Mouse (Mus musculus) midbrain, embryonic 12.5 days (tissue): ENCODE measurements around the gene Gimap4. TPM values are rescaled to one million over a fixed set of nuclear protein-coding genes. Genes with fewer than 3 reads are reported as not detected.
"Not testable (repeated sequence)": the region's sequence is repeated elsewhere in the genome, so short reads cannot be mapped to it uniquely, and the experiment has no call there.

Source experiments
- ATAC-seq: fragments of 200-750 bp; cut with Nextera tagmentation; 2 replicates; pipeline ENCODE4 v1.8.0; 2017; ENCODE audit warnings: low read depth, moderate TSS enrichment, moderate library complexity; ENCODE audit not compliant: low FRiP score
- H3K27ac ChIP-seq: fragments of 300-500 bp; sonication (generic); replicated peaks from 2 replicates; pipeline ENCODE4 v1.5.1; 2016; ENCODE audit warnings: mild to moderate bottlenecking
- H3K27me3 ChIP-seq: fragments of 300-500 bp; sonication (generic); 2 replicates; pipeline ENCODE4 v1.6.1; 2016; ENCODE audit warnings: mild to moderate bottlenecking
- H3K36me3 ChIP-seq: fragments of 300-500 bp; sonication (generic); 2 replicates; pipeline ENCODE4 v1.6.1; 2016
- H3K4me1 ChIP-seq: fragments of 300-500 bp; sonication (generic); 2 replicates; pipeline ENCODE4 v1.6.1; 2016
- H3K4me2 ChIP-seq: fragments of 300-500 bp; sonication (generic); replicated peaks from 2 replicates; pipeline ENCODE4 v1.6.1; 2016; ENCODE audit warnings: mild to moderate bottlenecking, moderate library complexity
- H3K4me3 ChIP-seq: fragments of 300-500 bp; sonication (generic); 2 replicates; pipeline ENCODE4 v1.5.1; 2016; ENCODE audit warnings: mild to moderate bottlenecking
- H3K9ac ChIP-seq: fragments of 300-500 bp; sonication (generic); replicated peaks from 2 replicates; pipeline ENCODE4 v1.6.1; 2016; ENCODE audit warnings: mild to moderate bottlenecking, moderate library complexity
- H3K9me3 ChIP-seq: fragments of 300-500 bp; sonication (generic); 2 replicates; pipeline ENCODE4 v1.6.1; 2016; ENCODE audit warnings: mild to moderate bottlenecking
- WGBS: fragments of 180-500 bp; shearing (Covaris S2); methylation state at CpG from one replicate; pipeline ENCODE4 v1.1.7; 2016; 5-methylcytosine and 5-hydroxymethylcytosine counted together
- polyA plus RNA-seq: library from polyadenylated mRNA; unstranded; fragments of >200 nt; fragmentation: Nextera tagmentation; extraction: Ambion mirVana; gene quantifications from 2 replicates; pipeline ENCODE4 v1.2.1, GENCODE M21; 2016

The Gimap4 gene
- polyA plus RNA-seq, 1 experiment from 2014 or later = 2.3 TPM

GRCm38 (mm10) chr6:48677492-48678345, 6.6 kb upstream of the Gimap4 start:
- Histone ChIP-seq H3K27ac (no peak overlapping the region), H3K36me3 (no peaks in the 10 kb centered on the region), H3K4me3 (no peak overlapping the region), H3K9me3 (no peaks in the 10 kb centered on the region), H3K4me1 (peaks cover 7% of the 10 kb centered on the region; the same call in 1 of the 2 replicates), H3K4me2 (no peak overlapping the region), H3K9ac (no peak overlapping the region), H3K27me3 (no peaks in the 10 kb centered on the region)
- WGBS = 93% methylated on average over 17 of the region's 17 CpGs
- no peak for ATAC-seq

- Histone ChIP-seq H3K4me1 (peaks cover 7% of the 10 kb centered on the region; the same call in 1 of the 2 replicates), H3K4me3 (no peak overlapping the region), H3K27me3 (no peaks in the 10 kb centered on the region), H3K36me3 (no peaks in the 10 kb centered on the region), H3K9me3 (no peaks in the 10 kb centered on the region), H3K27ac (no peak overlapping the region), H3K9ac (no peak overlapping the region), H3K4me2 (no peak overlapping the region)
- WGBS = 92% methylated on average over 4 of the region's 4 CpGs
- no peak for ATAC-seq
Observed at GRCm38 (mm10) chr6:48678391-48678790, 6.0 kb upstream of the Gimap4 start.

- Histone ChIP-seq H3K9ac (no peak overlapping the region), H3K27ac (no peak overlapping the region), H3K4me2 (no peak overlapping the region), H3K9me3 (no peaks in the 10 kb centered on the region), H3K27me3 (no peaks in the 10 kb centered on the region), H3K4me1 (peaks cover 7% of the 10 kb centered on the region; the same call in 1 of the 2 replicates), H3K36me3 (no peaks in the 10 kb centered on the region), H3K4me3 (no peak overlapping the region)
- ATAC-seq = no peak
- 86% methylated on average over 6 of the region's 6 CpGs for WGBS
Observed at GRCm38 (mm10) chr6:48679701-48680100, 4.6 kb upstream of the Gimap4 start.

GRCm38 (mm10) chr6:48680421-48680820, 3.9 kb upstream of the Gimap4 start:
- H3K4me2 ChIP-seq = no peak overlapping the region
- H3K9me3 ChIP-seq = no peaks in the 10 kb centered on the region
- peaks cover 7% of the 10 kb centered on the region; the same call in 1 of the 2 replicates for H3K4me1 ChIP-seq
- no peak overlapping the region for H3K9ac ChIP-seq
- H3K27ac ChIP-seq = no peak overlapping the region
- WGBS = 81% methylated on average over 5 of the region's 5 CpGs
- no peaks in the 10 kb centered on the region for H3K36me3 ChIP-seq
- no peak overlapping the region for H3K4me3 ChIP-seq
- no peak for ATAC-seq
- H3K27me3 ChIP-seq = no peaks in the 10 kb centered on the region

- 83% methylated on average over 3 of the region's 3 CpGs for WGBS
- Histone ChIP-seq H3K27me3 (no peaks in the 10 kb centered on the region), H3K4me1 (no peaks in the 10 kb centered on the region), H3K4me2 (no peak overlapping the region), H3K4me3 (no peak overlapping the region), H3K27ac (no peak overlapping the region), H3K36me3 (no peaks in the 10 kb centered on the region), H3K9me3 (no peaks in the 10 kb centered on the region), H3K9ac (no peak overlapping the region)
- ATAC-seq = no peak
Observed at GRCm38 (mm10) chr6:48681472-48682090, 2.8 kb upstream of the Gimap4 start.

GRCm38 (mm10) chr6:48682271-48682670, 2.1 kb upstream of the Gimap4 start:
- Histone ChIP-seq H3K4me2 (no peak overlapping the region), H3K27ac (no peak overlapping the region), H3K9me3 (no peaks in the 10 kb centered on the region), H3K9ac (no peak overlapping the region), H3K36me3 (no peaks in the 10 kb centered on the region), H3K4me3 (no peak overlapping the region), H3K27me3 (no peaks in the 10 kb centered on the region), H3K4me1 (no peaks in the 10 kb centered on the region)
- no peak for ATAC-seq
- WGBS = 81% methylated on average over 4 of the region's 4 CpGs

GRCm38 (mm10) chr6:48683263-48683821, 1.0 kb upstream of the Gimap4 start:
- not testable (repeated sequence) for H3K9me3 ChIP-seq, H3K36me3 ChIP-seq, H3K4me3 ChIP-seq, H3K4me2 ChIP-seq, H3K9ac ChIP-seq, H3K4me1 ChIP-seq, H3K27ac ChIP-seq, ATAC-seq, H3K27me3 ChIP-seq
- WGBS = 87% methylated on average over 3 of the region's 4 CpGs

GRCm38 (mm10) chr6:48684806-48685205, 457 bp downstream of the Gimap4 start:
- no peak overlapping the region for H3K27ac ChIP-seq
- H3K4me3 ChIP-seq = no peak overlapping the region
- 52% methylated on average over 4 of the region's 4 CpGs for WGBS
- H3K36me3 ChIP-seq = no peaks in the 10 kb centered on the region
- no peaks in the 10 kb centered on the region for H3K4me1 ChIP-seq
- H3K9me3 ChIP-seq = no peaks in the 10 kb centered on the region
- no peaks in the 10 kb centered on the region for H3K27me3 ChIP-seq
- H3K4me2 ChIP-seq = no peak overlapping the region
- no peak overlapping the region for H3K9ac ChIP-seq
- ATAC-seq = no peak

GRCm38 (mm10) chr6:48685251-48685650, 902 bp downstream of the Gimap4 start:
- Histone ChIP-seq H3K4me1 (no peaks in the 10 kb centered on the region), H3K9ac (no peak overlapping the region), H3K4me3 (no peak overlapping the region), H3K27me3 (no peaks in the 10 kb centered on the region), H3K4me2 (no peak overlapping the region), H3K36me3 (no peaks in the 10 kb centered on the region), H3K27ac (no peak overlapping the region), H3K9me3 (no peaks in the 10 kb centered on the region)
- 74% methylated on average over 2 of the region's 2 CpGs for whole genome bisulfite sequencing
- ATAC-seq = no peak

GRCm38 (mm10) chr6:48685694-48686665, 1.6 kb downstream of the Gimap4 start:
- Histone ChIP-seq H3K4me1 (no peaks in the 10 kb centered on the region), H3K27ac (no peak overlapping the region), H3K4me2 (no peak overlapping the region), H3K36me3 (no peaks in the 10 kb centered on the region), H3K9me3 (no peaks in the 10 kb centered on the region), H3K4me3 (no peak overlapping the region), H3K9ac (no peak overlapping the region), H3K27me3 (no peaks in the 10 kb centered on the region)
- 82% methylated on average over 7 of the region's 7 CpGs for WGBS
- ATAC-seq = no peak

GRCm38 (mm10) chr6:48687077-48687476, 2.7 kb downstream of the Gimap4 start:
- Histone ChIP-seq H3K27me3 (no peaks in the 10 kb centered on the region), H3K4me2 (no peak overlapping the region), H3K9ac (no peak overlapping the region), H3K9me3 (no peaks in the 10 kb centered on the region), H3K27ac (no peak overlapping the region), H3K36me3 (no peaks in the 10 kb centered on the region), H3K4me3 (no peak overlapping the region), H3K4me1 (no peaks in the 10 kb centered on the region)
- 73% methylated on average over 2 of the region's 2 CpGs for WGBS
- ATAC-seq = no peak
